Mouse (Mus musculus) lung, postnatal 0 days (tissue): ENCODE results near the gene Mall. TPM values are rescaled to one million over a fixed set of nuclear protein-coding genes. Genes with fewer than 3 reads are reported as not detected.

Experiments
- ATAC-seq: fragments of 200-750 bp; cut with Nextera tagmentation; 2 replicates; pipeline ENCODE4 v1.8.0; 2017; ENCODE audit warnings: moderate library complexity
- DNase-seq: peaks from one replicate; pipeline ENCODE4 v3.0.0-alpha.2; 2016; ENCODE audit warnings: low spot score
- H3K27ac ChIP-seq: fragments of 300-500 bp; sonication (generic); 2 replicates; pipeline ENCODE4 v1.5.1; 2014; ENCODE audit warnings: antibody characterized with exemption, mild to moderate bottlenecking, low read length, mixed read lengths
- H3K27me3 ChIP-seq: fragments of 300-500 bp; sonication (generic); replicated peaks from 2 replicates; pipeline ENCODE4 v1.6.1; 2014; ENCODE audit warnings: low read length, mixed read lengths; ENCODE audit not compliant: insufficient read depth
- H3K36me3 ChIP-seq: fragments of 300-500 bp; sonication (generic); 2 replicates; pipeline ENCODE4 v1.6.1; 2014; ENCODE audit warnings: low read length, mixed read lengths; ENCODE audit not compliant: insufficient read depth
- H3K4me1 ChIP-seq: fragments of 300-500 bp; sonication (generic); 2 replicates; pipeline ENCODE4 v1.6.1; 2014; ENCODE audit warnings: antibody characterized with exemption, low read depth, low read length, mixed read lengths; ENCODE audit not compliant: insufficient read depth
- H3K4me2 ChIP-seq: fragments of 300-500 bp; sonication (generic); replicated peaks from 2 replicates; pipeline ENCODE4 v1.6.1; 2014; ENCODE audit warnings: low read depth, mild to moderate bottlenecking, low read length, moderate library complexity, mixed read lengths
- H3K4me3 ChIP-seq: fragments of 300-500 bp; sonication (generic); 2 replicates; pipeline ENCODE4 v1.5.1; 2014; ENCODE audit warnings: low read depth, low read length
- H3K9ac ChIP-seq: fragments of 300-500 bp; sonication (generic); replicated peaks from 2 replicates; pipeline ENCODE4 v1.6.1; 2014; ENCODE audit warnings: low read depth, mild to moderate bottlenecking
- H3K9me3 ChIP-seq: fragments of 300-500 bp; sonication (generic); 2 replicates; pipeline ENCODE4 v1.6.1; 2016; ENCODE audit warnings: low read length, mixed read lengths
- CTCF ChIP-seq: IDR thresholded peaks from 2 replicates; pipeline ENCODE4 v1.5.1; 2016; ENCODE audit warnings: antibody characterized with exemption, mild to moderate bottlenecking
- EP300 ChIP-seq: IDR thresholded peaks from 2 replicates; pipeline ENCODE4 v1.6.1; 2016; ENCODE audit warnings: antibody characterized with exemption, mild to moderate bottlenecking, control low read depth
- WGBS: fragments of 180-500 bp; shearing (Covaris S2); extraction: QIAGEN DNeasy Blood & Tissue Kit; methylation state at CpG from one replicate; pipeline ENCODE4 v1.1.7; 2014; 5-methylcytosine and 5-hydroxymethylcytosine counted together
- polyA plus RNA-seq: library from polyadenylated mRNA; unstranded; fragments of >200 nt; fragmentation: Nextera tagmentation; extraction: Ambion mirVana; gene quantifications from 2 replicates; pipeline ENCODE4 v1.2.1, GENCODE M21; 2015

Mall gene
- polyA plus RNA-seq, 1 experiment from 2014 or later = 5.8 TPM

DNA sequence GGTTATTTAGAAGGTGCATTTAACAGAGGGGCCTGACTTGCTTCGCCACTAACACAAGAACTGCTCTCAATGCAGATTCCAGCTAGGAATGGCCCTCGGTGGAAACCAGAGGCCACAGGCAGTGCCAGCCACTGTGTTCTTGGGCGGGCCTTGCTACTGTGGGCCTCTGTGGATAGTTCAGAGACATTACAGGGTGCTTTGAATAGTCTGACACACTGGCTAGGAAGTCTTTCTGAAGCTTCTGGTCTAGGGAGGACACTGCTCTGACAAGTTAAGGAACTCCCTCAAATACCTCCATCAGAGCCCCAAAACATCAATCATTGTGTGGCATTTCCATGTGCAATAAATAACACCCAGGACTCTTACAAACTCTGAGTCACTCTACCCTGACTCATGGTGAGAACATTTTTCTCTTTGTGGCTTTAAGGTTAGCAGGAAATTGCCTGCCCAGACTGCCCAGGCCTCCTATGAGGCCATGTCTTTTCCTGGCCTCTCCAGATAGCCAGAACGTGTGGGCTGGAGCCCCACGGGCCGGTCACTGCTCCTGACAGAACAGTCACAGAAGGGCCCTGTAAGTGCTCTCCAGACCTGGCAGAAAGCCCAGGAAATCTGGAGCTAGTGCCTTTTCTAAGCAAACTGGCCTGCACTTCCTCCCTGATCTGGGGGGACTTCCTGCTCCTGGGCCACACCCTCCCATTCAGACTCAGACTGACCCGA, 7.4 kb downstream of the Mall start:
- Histone ChIP-seq H3K4me3 (no peak overlapping the region), H3K4me2 (no peak overlapping the region), H3K27me3 (no peaks in the 10 kb centered on the region), H3K4me1 (peaks cover 4% of the 10 kb centered on the region; the same call in 1 of the 2 replicates), H3K9ac (no peak overlapping the region), H3K36me3 (no peaks in the 10 kb centered on the region), H3K27ac (peak overlapping the region; percentile 88), H3K9me3 (no peaks in the 10 kb centered on the region)
- no peak for TF ChIP-seq CTCF
- peak; percentile 93 for TF ChIP-seq EP300
- peak; percentile 99 for ATAC-seq
- 17% methylated on average over 7 of the region's 7 CpGs for WGBS
- DNase-seq = peak; percentile 96

DNA sequence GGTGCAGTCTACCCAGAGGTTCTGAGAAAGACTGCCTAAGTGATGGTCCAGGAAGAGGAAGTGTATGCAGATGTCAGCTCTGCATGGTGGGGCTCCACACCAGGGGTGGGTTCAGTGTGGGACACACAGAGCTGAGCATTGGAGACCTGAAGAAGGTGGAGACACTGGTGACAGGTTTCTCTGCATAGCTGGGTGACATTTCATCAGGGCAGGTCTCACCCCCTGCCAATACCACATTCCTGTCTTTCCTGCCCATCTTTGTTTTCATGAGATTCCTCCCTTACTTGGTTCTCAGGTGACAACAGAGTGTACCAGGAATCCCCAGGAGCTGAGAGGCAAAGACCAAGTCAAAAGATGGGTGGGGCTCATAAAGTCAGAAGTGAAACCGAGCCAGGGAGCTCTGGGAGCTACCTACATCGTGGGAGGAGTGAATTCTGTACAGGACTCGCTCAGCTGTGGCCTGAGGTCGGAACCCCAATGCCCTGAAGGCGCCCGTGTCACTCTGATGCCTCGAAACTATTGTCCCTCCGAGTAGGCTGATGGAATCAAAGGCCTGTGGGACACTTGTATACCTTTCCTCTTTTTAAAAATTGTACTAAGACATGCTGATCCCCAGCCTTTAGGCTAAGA, 10.8 kb downstream of the Mall start:
- Histone ChIP-seq H3K9ac (no peak overlapping the region), H3K36me3 (no peaks in the 10 kb centered on the region), H3K9me3 (no peaks in the 10 kb centered on the region), H3K4me2 (no peak overlapping the region), H3K4me3 (no peak overlapping the region), H3K4me1 (peaks cover 4% of the 10 kb centered on the region; the same call in 1 of the 2 replicates), H3K27ac (no peak overlapping the region), H3K27me3 (no peaks in the 10 kb centered on the region)
- ATAC-seq (no peak), DNase-seq (peak; percentile 13)
- 69% methylated on average over 8 of the region's 8 CpGs for WGBS
- TF ChIP-seq CTCF (no peak), EP300 (no peak)

DNA sequence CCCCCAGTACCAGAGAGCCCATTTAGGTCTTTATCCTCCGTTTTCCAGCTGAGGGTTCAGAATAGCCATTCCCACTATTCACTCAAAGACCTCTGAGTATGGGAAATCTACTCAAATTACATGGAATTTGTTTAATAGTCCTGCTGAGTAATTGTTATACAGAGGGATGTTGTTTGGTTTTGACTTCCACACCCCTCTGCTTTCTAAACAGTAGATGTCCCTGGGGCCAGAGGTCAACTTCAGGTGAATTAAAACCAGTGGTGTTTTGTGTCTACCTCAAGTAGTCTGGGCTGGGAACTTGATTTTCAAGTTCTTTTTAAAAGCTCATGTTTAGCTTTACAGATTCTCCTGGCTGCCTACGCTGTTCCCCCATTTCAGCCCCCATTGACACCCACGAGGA, 15.0 kb downstream of the Mall start:
- no peak for DNase-seq
- WGBS = 58% methylated on average over 3 of the region's 3 CpGs

DNA sequence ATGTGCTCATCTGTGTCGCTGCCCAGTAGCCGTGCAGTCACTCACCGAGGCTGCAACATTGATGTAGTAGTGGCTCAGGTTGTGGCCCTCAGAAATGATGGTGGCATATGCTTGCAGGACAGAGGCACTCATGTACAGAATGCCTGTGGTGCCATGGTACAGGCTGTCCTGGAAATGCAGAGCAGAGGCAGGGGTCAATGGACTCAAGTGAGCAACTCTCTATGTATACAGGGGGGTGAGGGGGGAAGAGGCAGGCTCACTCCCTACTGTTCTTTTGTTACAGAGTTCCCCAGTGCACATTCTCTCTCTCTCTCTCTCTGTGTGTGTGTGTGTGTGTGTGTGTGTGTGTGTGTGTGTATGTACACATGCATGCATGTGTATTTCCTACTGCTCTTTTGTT, 20.9 kb downstream of the Mall start:
- ATAC-seq (no peak), DNase-seq (no peak)
- Histone ChIP-seq H3K36me3 (no peaks in the 10 kb centered on the region), H3K27me3 (no peaks in the 10 kb centered on the region), H3K4me1 (no peaks in the 10 kb centered on the region), H3K9ac (no peak overlapping the region), H3K9me3 (no peaks in the 10 kb centered on the region), H3K4me3 (no peak overlapping the region), H3K4me2 (no peak overlapping the region), H3K27ac (no peak overlapping the region)
- TF ChIP-seq EP300 = no peak
- no peak for TF ChIP-seq CTCF
- 73% methylated on average over 3 of the region's 3 CpGs for WGBS

More for the DNA sequence above, 15.0 kb downstream of the Mall start:
- H3K36me3 ChIP-seq = no peaks in the 10 kb centered on the region
- H3K9ac ChIP-seq = no peak overlapping the region
- no peak overlapping the region for H3K27ac ChIP-seq
- ATAC-seq = no peak
- no peak overlapping the region for H3K4me2 ChIP-seq
- no peaks in the 10 kb centered on the region for H3K27me3 ChIP-seq
- H3K4me3 ChIP-seq = no peak overlapping the region
- no peaks in the 10 kb centered on the region for H3K4me1 ChIP-seq
- TF ChIP-seq EP300 = no peak
- TF ChIP-seq CTCF = no peak
- H3K9me3 ChIP-seq = no peaks in the 10 kb centered on the region

DNA sequence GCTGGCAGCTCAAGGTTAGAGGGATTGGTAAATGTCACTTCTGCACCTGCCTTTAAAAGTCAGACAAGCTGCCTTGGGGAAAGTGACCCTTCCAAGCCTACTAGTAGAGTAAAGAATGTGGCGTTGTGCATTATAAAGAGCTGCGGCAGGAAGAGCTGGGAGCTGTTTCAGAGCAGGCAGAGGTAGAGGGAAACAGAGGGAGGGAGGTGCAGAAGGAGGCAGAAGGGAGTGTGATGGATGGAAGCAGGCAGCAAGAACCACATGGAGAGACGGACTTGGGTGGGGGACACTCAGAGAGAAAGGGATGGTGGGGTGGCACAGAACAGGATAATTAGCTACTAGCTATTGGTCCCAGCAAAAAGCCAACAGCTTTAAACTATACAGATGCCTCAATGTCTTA, 21.7 kb downstream of the Mall start:
- no peaks in the 10 kb centered on the region for H3K9me3 ChIP-seq
- no peak overlapping the region for H3K4me3 ChIP-seq
- WGBS = 61% methylated on average over 3 of the region's 3 CpGs

DNA sequence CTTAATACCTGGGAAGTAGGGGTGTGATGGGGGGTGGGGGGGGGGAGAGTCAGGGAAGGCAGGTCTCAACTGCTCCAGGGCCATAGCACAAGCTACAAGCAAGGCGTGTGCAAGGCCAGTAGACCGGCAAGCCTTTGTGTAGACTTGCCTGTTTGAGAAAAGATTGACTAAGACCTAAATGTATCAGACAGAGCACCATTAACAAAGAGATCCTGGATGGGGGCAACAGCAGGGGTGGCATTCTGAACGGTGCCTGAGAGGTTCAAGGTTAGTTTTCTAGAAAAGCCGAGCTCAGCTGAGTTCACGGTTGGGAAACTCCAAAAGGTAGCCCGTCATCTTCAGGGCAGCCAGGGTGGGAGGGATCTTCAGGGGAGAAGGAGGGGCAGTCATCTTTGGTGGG, 24.5 kb downstream of the Mall start:
- 87% methylated on average over 6 of the region's 6 CpGs for WGBS
- Histone ChIP-seq H3K36me3 (no peaks in the 10 kb centered on the region), H3K27me3 (no peaks in the 10 kb centered on the region), H3K9me3 (no peaks in the 10 kb centered on the region), H3K4me3 (no peak overlapping the region), H3K27ac (no peak overlapping the region), H3K4me2 (no peak overlapping the region), H3K9ac (no peak overlapping the region), H3K4me1 (no peaks in the 10 kb centered on the region)
- ATAC-seq (no peak), DNase-seq (no peak)
- TF ChIP-seq EP300 (no peak), CTCF (no peak)

More for the DNA sequence above, 21.7 kb downstream of the Mall start:
- Histone ChIP-seq H3K4me2 (no peak overlapping the region), H3K4me1 (no peaks in the 10 kb centered on the region), H3K9ac (no peak overlapping the region), H3K27me3 (no peaks in the 10 kb centered on the region), H3K36me3 (no peaks in the 10 kb centered on the region), H3K27ac (no peak overlapping the region)
- no peak for DNase-seq
- no peak for ATAC-seq
- TF ChIP-seq EP300 (no peak), CTCF (no peak)
